Mouse (Mus musculus) ovary, adult 18-20 months (tissue): ENCODE data around the gene Gm5134.

Source experiments
- DNase-seq: peaks from one replicate; pipeline ENCODE4 v3.0.0; 2022; ENCODE audit warnings: low spot score, mixed read lengths

Gm5134 gene

DNA sequence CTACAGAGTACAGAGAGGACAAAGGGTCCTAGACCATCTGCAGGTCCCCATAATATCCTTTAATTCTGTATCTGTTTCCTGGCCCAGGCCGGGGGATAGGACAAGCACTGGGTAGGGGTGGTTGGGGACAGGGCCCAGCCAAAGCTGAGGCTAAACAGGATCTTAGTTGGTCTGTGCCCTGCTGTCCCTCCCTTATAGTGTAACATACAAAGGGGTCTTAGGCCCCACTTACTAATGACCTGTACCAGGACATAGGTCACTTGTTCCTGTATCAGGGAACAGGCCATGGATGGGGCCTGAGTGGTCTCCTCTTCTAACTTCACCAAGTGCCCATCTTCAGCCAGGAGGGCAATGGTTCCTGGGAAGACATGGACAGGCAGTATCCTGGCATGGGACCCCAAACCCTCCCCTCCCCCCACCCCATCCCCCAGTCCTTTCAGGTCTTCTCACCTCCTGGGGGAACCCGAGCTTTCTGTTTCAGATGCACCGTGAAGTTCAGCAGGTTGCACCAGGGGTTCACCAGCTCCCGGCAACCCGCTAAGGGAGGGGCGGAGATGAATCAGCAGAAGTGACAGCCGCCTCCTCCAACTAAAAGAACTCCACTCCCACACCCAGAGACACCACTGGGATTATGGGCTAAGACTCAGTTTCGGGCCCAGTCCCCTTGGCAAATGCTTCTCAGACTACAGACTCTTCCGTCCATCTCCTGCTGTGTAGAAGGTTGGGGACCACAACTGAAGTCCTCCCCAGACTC is 14.7 kb upstream of the Gm5134 start:
- DNase-seq = no peak

DNA sequence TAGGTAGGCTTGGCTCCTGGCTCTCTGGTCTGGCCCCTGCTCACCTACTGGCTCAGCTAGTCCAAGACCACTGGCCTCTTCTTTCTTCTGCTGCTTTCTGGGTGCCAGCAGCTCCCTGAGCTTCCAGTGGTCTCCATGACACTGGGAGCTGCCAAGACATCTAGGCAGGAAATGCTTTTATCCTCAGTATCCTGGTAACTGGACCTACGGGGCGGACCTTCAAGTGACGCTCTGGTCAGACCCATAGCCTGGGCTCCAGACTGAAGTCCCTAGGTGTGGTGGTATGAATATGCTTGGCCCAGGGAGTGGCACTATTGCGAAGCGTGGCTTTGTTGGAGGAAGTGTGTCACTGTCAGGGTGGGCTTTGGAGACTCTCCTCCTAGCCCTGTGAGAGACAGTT is 13.8 kb upstream of the Gm5134 start, which contains the start of gene Gm867:
Gene Gm867, minus strand, starts transcription at position 153 of the 400 bp plus-strand sequence.
- DNase-seq = no peak

DNA sequence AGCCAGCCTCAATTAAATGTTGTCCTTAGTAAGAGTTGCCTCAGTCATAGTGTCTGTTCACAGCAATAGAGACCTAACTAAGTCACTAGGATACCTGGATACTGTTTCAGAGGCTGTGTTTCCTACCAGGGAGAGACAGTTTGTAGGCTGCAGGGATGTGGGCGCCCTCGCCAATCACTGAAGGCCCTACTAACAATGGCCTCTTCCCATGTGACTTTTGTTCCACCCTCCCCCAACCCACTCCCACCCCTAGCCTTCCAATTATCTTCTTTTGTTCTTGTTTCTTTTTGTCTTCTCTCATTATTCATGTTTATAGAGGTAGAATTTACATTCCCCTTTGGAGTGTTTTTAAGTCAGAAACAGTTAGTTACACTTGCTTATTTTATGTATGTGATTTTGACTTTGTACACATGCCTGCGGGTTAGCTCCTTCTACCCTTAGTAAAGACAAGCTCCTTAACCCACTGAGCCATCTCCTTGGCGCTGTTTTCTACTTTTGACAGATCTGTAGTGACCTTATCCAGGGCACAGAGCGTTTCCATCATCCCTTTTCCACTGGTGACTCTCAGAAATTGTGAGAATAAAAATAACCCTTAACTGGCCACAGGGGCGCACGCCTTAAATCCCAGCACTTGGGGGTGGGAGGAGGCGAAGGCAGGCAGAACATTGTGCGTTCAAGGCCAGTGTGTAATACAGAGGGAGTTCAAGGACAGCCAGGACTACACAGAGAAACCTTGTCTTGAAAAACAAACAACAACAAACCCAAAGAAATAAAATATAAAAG is 13.1 kb upstream of the Gm5134 start:
- DNase-seq = no peak

DNA sequence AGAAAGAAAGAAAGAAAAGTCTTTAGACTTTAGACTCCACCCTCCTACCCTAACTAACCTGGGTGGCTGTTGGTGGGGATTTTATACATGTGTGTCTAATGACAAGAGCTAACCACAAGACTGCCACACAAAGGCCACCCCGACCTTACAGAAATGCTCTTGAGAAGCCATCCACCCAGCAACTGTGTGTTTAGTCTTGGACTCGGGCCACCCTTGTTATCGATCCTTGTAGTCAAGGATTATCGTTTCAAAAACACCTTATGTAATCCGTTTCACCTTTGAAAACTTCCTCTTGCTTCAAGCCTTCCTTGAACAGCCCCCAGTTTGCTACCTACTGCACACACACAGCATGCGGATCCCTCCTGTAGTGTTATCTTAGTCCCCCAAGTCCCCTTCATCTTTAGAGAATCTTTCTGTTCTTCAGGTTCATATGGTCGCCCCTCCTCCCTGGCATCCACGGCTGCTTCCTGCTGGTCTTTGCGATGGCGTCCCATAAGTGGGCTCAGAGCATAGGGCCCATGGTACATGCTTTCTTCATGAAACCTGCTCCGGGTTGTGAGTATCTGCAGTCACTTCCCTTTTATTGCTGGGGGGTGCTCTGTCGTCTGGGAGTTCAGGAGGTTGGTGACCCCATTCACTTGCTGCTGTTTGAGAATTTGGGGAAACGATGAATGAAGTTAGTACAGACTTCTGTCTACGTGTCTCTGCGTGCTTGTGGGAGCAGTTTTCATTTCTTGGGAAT is 11.4 kb upstream of the Gm5134 start, which contains the start of gene Vpreb3:
Gene Vpreb3, plus strand, starts transcription at position 322 of the 742 bp plus-strand sequence.
- no peak for DNase-seq

DNA sequence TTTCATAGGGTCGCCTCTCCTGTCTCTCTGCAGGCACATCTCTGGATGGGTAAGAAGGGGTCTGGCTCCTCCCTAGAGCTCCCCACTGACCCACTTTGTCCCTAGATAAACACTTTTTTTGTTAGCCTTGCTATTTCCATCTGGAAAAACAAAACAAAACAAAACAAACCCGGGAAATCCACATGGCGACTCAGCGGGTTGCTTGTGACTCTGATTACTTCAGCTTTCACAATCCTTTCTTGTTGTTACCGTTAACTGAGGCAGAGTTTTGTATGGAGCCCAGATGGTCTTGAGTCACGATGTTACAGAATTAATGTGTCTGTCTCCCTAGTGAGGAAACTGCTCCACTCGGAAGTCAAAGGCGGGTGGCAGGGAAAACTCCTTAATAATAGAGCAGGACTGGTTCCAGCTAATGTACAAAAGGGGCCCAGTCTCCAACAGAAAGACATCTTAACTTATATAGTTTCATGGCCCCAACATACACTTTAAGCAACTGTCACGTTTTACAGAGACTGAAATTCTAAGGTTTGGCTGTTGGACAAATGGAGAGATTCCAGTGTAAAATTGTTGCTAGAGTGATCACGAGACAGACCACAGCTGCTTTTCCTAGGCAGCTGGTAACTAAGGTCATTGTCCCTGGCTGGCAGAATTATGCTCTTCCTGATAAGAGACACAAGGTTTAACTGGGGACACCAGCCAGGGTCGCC is 10.1 kb upstream of the Gm5134 start:
- no peak for DNase-seq

DNA sequence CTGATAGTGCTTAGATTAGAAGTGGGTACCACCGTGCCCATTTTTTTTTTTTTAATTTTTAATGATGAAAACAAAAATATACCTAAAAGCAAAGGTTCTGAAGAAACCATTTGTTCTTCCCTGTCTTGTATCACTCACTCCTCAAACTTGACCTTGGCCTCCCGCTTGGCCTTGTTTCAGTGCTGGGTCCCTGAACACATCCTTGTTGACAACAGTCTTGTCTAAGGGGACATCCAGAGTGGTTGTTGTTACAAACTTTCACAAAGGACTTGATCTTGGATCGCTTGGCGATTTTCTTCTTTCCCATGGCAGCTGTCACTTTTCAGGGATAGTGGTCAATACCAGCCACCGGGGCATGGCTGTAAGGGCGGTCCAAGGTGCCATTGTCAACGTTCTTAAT is 9.1 kb upstream of the Gm5134 start:
- DNase-seq = no peak

DNA sequence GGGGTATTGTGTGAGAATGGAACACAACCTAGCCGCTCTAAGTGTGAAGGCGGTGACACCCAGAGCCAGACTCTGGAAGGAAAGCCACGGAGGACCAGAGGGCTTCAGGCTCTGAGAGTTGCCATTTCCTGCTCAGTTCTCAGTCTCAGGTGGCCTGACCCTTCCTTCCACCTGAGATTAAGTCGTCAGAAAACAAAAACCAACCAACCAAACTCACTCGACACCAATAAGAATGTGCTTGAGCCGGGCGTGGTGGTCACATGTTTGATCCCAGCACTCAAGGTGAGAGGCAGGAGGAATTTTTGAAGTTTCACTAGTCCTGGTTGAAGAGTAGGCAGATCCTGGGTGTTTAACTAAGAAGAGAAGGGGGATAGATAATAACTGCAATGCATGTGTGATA is 8.4 kb upstream of the Gm5134 start:
- DNase-seq = no peak

DNA sequence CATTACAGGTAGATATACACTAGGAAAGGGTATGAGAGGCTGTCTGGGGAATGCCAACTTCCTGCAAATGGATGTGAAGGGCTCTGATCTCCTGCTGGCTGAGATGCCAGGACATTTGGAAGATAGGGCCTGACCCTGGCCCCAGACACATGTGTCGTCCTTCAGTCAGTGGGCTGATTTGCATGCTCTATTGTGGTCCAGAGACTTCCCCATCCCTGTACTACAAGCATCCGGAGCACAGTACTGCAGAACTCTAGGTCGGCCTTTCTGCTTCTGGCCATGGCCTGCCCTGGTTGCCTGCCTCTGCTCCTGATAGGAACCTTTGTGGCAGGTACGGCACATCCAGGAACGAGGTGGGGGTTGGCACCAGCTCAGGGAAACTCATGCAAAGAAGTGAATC is 6.2 kb upstream of the Gm5134 start:
- no peak for DNase-seq

DNA sequence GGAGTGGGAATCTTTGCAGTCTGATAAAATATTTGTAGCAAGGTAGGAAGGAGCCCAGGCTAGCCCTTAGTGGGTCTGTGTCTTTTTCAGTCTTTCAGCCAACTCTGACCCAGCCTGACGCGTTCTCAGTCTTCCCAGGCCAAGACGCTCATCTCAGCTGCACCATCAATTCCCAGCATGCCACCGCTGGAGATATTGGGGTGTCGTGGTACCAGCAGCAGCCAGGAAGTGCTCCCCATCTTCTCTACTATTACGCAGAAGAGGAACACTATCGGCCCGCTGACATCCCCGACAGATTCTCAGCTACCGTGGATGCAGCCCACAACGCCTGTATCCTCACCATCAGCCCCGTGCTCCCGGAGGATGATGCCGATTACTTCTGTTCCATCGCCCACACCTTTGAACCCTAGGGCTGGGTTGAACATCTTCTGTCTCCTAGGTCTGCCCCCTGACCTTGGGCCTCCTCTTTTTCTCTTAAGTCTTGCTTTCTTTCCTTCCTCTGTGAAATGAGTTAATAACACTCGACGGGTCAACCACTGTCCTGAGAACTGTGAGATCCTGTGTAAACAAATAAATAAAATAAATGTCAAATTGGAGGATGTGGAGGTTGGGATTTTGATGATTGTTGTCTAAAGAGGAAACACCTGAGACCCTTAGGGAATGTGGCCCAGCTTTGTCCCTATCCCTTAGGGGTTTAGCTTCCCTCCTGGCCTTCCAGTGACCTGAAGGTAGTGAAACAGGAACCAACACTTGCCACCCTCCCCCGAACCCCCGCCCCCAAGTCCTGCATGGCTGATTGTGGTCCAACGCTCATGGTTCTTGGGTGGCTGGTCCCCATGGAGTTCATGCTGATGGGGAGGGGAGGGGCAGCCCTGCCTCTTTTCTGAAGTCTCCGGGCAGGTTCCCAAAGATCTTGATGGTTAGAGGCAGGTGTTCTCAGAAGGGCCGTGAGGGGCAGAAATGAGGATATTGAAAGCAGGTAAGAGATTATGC is 5.0 kb upstream of the Gm5134 start:
- DNase-seq = no peak

DNA sequence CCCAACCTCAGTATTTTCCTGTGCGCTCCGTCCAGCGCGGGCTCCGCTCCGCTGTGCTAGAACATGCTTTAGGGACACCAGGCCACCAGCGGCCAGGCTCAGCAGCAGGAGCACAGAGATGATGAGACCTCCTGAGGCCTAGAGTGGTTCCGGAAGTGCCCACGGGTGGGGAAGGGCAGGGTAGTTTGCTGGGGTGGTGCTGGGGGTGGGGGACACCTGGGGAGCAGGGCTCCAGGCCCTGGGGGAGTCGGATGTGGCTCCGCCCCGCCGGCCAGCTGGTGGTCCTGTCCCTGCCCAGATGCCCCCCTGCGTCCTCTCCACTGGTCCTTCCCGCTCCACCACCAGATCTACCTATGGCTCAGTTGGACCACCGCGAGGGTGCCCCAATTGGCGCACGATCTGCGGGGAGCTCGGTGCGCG is 3.5 kb upstream of the Gm5134 start:
- no peak for DNase-seq

DNA sequence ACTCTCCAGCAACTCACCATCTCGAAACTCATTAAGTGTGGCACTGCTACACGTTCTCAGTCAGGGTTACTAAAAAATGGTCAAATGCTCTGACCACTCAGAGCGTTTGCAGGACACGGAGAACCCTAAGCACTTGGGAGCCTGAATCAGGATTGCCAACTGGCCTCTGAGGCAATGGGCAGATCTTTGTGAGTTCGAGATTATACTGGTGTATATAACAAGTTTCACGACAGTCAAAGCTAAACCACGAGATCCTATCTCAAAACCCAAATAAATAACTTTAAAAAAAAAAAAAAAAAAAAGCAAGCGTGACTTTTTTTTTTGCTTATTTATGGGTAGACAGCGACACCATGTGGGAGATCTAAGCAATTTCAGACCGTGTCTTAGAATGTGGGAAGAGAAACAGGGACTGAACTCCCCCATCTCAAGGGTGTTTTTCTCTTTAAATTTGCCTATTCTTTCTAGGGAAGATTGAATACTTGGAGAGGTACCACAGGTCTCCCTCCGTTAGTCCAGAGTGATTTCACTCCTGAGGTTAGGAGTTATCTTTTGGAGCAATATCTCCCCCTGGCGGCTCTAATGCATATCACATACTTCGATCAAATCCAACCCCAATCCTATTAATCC is 2.8 kb upstream of the Gm5134 start:
- DNase-seq = no peak

DNA sequence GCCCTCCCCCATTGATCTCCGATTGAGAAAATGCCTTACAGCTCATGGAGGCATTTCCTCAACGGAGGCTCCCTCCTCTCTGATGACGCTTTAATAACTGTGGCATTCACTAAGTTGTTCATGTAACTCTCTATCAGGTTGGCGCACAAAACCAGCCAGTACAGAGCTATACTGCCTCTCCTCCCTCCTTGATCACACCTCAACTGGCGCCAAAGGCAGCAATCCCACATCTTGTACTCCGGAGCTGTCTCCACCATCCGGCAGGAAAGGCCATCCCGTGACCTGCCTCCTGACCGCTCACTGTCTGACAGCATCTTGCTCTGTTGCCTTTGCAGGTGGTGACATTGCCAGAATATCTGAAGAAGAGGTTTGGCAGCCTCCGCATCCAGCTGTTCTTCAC is 19.5 kb downstream of the Gm5134 start:
- DNase-seq = no peak

DNA sequence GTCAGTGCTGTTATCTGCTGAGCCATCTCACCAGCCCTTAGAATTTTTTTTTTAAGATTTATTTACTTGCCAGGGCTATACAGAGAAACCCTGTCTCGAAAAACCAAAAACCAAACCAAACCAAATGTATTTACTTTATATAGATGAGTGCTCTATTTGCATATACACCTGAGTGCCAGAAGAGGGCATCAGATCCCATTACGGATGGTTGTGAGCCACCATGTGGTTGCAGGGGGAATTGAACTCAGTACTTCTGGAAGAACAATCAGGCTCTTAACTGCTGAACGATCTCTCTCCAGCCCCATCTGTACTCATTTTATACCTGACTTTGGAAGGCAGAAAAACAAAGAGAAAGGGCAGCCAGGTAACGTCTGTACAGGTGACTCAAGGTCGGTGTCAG is 20.9 kb downstream of the Gm5134 start:
- no peak for DNase-seq

DNA sequence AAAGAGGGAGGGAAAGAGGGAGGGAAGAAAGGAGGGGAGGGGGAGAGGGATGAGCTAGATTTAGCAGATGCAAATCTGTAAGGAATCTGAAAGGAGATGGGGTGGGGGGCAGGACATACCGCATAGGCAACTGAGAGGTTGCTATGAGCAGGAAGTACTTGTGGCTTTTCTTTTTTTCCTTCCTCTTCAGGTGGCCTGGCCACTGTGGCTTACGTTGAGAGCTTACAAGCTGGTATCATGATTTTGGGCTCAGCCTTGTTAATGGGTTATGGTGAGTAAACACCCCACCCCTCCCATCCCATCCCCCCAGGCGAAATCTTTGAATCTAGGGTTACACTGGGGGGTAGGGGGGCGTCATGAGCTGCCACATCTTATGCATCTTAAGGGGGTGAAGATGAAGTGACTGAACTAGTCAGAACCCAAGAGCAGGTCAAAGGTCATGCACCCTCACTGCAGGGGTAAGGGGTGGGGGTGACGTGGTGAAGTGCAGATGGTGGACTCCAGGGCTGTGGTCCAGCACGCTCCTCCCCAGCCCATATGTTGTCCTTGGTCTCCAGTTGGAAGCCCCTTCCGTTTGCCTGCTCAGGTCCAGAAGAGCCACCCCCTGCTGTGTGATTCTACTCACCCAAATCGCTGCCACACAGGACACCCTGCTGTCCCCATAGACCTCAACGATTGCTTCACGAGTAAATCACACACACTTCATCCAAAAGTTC is 24.0 kb downstream of the Gm5134 start:
- no peak for DNase-seq

DNA sequence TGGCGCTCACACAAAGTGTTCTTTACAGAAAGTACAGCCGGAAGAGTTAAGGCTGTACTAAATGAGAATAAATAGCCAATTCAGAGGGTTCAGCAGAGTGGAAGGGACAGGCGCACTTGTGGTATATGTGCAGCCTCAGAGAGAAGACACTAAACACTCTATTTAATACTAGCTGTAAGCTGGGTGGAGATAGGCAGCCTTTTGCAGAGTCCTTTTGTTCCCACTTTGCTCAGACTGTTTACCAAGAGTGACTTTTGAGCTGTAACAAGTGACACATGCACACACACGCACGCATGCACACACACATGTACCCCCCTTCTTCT is 24.5 kb downstream of the Gm5134 start:
- no peak for DNase-seq

DNA sequence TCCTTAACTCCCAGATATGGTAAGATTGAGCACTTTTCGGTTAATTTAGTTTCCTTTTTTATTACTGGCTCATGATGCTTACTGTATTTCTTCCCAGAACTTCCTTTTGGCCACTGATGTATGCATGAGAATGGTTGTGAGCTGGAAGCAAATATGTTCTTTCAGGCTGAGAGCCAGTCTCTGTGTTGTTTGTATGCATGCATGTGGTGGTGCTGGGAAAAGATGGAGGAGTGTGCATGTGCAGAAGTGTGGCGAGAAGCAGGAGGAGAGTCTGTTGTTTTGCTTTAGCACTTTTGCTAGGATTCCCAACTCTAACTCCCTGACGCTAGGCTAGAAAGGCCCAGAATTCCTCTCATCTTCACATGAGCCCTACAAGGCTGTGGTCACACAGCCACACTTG is 25.1 kb downstream of the Gm5134 start:
- no peak for DNase-seq

DNA sequence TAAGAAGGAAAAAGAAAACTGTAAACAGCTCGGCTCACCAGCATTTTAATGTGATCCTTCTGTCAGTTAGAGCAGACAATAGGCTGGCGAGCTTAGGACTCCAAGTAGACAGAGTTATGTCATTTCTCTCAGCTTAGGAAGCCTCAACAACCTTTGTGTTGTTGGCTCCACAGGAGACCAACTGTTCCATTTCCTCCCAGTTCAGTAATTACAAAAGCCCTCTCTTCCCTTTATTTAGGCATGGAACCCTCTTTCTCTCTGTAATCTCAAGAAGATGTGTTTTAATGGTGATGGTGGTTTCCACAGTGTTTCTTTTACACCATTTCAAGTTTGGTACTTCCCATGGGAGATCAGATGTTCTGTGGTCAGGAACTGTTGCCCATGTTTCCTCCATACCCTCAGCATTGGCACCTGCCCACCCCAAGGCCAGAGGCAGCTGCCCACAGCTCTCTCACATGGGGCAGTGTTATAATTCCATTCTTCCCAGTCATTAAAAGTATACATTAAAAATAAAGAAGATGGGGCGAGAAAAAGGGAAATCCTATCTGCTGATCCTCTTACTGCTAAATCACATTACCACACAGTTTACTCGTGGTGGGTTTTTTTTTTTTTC is 36.2 kb downstream of the Gm5134 start:
- no peak for DNase-seq

DNA sequence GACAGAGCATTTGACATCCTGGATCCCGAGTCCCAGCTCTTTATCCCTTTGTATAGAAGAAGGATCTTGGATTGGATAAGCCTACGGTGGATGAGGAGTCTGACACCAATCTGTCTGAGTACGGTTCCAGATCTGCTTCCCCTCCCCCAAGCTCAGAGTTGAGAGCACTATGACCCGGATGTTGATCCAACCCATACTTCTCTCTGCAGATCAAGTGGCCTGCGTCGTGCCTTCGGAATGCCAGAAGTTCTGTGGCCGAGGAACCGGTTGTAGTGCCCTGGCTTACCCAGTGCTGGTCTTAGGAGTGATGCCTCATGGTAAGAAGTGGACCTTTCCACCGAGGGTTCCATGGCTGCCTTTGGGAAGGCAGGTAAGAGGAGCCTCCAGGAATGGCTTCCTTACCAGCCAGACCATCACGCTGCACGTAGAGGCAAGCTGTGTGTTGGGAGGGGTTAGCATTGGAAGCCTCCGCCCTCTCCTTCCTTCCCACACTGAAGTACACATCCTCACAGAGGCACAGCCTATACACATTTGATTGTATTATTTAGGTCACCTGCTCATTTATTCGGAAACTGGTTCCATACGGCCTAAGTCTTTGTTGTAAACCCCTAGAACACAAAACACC is 39.4 kb downstream of the Gm5134 start:
- DNase-seq = no peak
